Mouse (Mus musculus) inflammation-experienced regulatory T-cells, adult 6 months (primary cell): ENCODE results near the gene Cdkl2. TPM values are rescaled to one million over a fixed set of nuclear protein-coding genes. Genes with fewer than 3 reads are reported as not detected.

ENCODE experiments used
- polyA plus RNA-seq, 3 experiments: library from polyadenylated mRNA; unstranded; fragments of 100-300 nt; shearing (Covaris generic); gene quantifications; one replicate each; pipeline ENCODE4 v1.2.1; 2017

Cdkl2 gene
- polyA plus RNA-seq, 3 experiments from 2014 or later, result 1.6 to 3.8 (median 3.6) TPM

Other genes with a start within 250 kb of the Cdkl2 start
- 10 to 100 TPM; 82.8 to 87.7 (median 84.4) TPM for gene Rchy1, start 80.8 kb downstream of the Cdkl2 start, polyA plus RNA-seq
- gene Odaph, start 56.4 kb downstream of the Cdkl2 start, polyA plus RNA-seq, result not detected
- 100 to 1,000 TPM; 225 to 265 (median 245) TPM for gene G3bp2, start 39.8 kb upstream of the Cdkl2 start, polyA plus RNA-seq
- gene Uso1, start 94.1 kb upstream of the Cdkl2 start, polyA plus RNA-seq, result 10 to 100 TPM; 31.3 to 36.7 (median 34.4) TPM
- not detected for gene U90926, start 171.5 kb upstream of the Cdkl2 start, polyA plus RNA-seq
- gene Ppef2, start 212.4 kb upstream of the Cdkl2 start, polyA plus RNA-seq, result under 1 TPM; 0.20 to 0.44 (median 0.33) TPM
- gene Naaa, start 234.3 kb upstream of the Cdkl2 start, polyA plus RNA-seq, result 10 to 100 TPM; 10.3 to 13.2 (median 11.2) TPM